Mouse (Mus musculus) monocyte, adult 5-6 weeks (primary cell): ENCODE data around the gene Sirt3. TPM values are rescaled to one million over a fixed set of nuclear protein-coding genes. Genes with fewer than 3 reads are reported as not detected.

Experiments
- ATAC-seq: fragments of 153-309, 156-312 bp; replicated peaks from 2 replicates; pipeline ENCODE4 v1.8.0; 2017; ENCODE audit warnings: mild to moderate bottlenecking; ENCODE audit not compliant: low TSS enrichment, insufficient number of reproducible peaks, severe bottlenecking, poor library complexity, low FRiP score
- total RNA-seq: library from RNA; stranded (forward); fragments of 200-1000, 200-491, 200-594 nt; gene quantifications from 3 replicates; pipeline ENCODE4 v1.2.3, GENCODE M21; 2017

Gene Sirt3
- total RNA-seq, 1 experiment from 2014 or later = 12.6 TPM

GRCm38 (mm10) chr7:140855860-140856784, 26.0 kb downstream of the Sirt3 start, which contains the start of gene Gm45785:
Gene Gm45785, minus strand, starts transcription at chr7:140856331.
- ATAC-seq = peak; percentile 76

- no peak for ATAC-seq
Observed at GRCm38 (mm10) chr7:140855181-140855580, 26.9 kb downstream of the Sirt3 start.

GRCm38 (mm10) chr7:140854483-140854882, 27.6 kb downstream of the Sirt3 start:
- ATAC-seq = no peak

GRCm38 (mm10) chr7:140853386-140853785, 28.7 kb downstream of the Sirt3 start:
- no peak for ATAC-seq

- ATAC-seq = no peak
Observed at GRCm38 (mm10) chr7:140851916-140852315, 30.2 kb downstream of the Sirt3 start.

GRCm38 (mm10) chr7:140848591-140848990, 33.5 kb downstream of the Sirt3 start:
- ATAC-seq = no peak

GRCm38 (mm10) chr7:140847755-140848580, 34.1 kb downstream of the Sirt3 start, which contains the start of gene Odf3:
Gene Odf3, plus strand, starts transcription at chr7:140847805.
- no peak for ATAC-seq

- ATAC-seq = no peak
Observed at GRCm38 (mm10) chr7:140846676-140847075, 35.4 kb downstream of the Sirt3 start.

GRCm38 (mm10) chr7:140845683-140846082, 36.4 kb downstream of the Sirt3 start:
- no peak for ATAC-seq

GRCm38 (mm10) chr7:140844905-140845665, 37.0 kb downstream of the Sirt3 start, which contains the start of gene Scgb1c1:
Gene Scgb1c1, plus strand, starts transcription at chr7:140845547.
- ATAC-seq = peak; percentile 78

GRCm38 (mm10) chr7:140843806-140844205, 38.3 kb downstream of the Sirt3 start:
- ATAC-seq = no peak

GRCm38 (mm10) chr7:140840750-140841735, 41.1 kb downstream of the Sirt3 start:
- no peak for ATAC-seq

- ATAC-seq = no peak
Observed at GRCm38 (mm10) chr7:140839556-140839955, 42.6 kb downstream of the Sirt3 start.

- ATAC-seq = no peak
Observed at GRCm38 (mm10) chr7:140836243-140837115, 45.6 kb downstream of the Sirt3 start.

- ATAC-seq = no peak
Observed at GRCm38 (mm10) chr7:140835758-140836087, 46.4 kb downstream of the Sirt3 start.

- no peak for ATAC-seq
Observed at GRCm38 (mm10) chr7:140834968-140835757, 46.9 kb downstream of the Sirt3 start, which contains the start of gene Urah. Gene Urah, plus strand, starts transcription at chr7:140835018.
